Mouse (Mus musculus): ENCODE measurements around the gene Zbtb32. TPM values are rescaled to one million over a fixed set of nuclear protein-coding genes. Genes with fewer than 3 reads are reported as not detected.

Zbtb32 gene
- total RNA-seq, 2 experiments from 2014 or later = not detected

GRCm38 (mm10) chr7:30604424-30604823, 5.7 kb upstream of the Zbtb32 start:
- DNase-seq (ENCODE audit: low spot score in 2 of 2) = no peak
- intact Hi-C loops (cut with DNase I) = no loop called here

DNA sequence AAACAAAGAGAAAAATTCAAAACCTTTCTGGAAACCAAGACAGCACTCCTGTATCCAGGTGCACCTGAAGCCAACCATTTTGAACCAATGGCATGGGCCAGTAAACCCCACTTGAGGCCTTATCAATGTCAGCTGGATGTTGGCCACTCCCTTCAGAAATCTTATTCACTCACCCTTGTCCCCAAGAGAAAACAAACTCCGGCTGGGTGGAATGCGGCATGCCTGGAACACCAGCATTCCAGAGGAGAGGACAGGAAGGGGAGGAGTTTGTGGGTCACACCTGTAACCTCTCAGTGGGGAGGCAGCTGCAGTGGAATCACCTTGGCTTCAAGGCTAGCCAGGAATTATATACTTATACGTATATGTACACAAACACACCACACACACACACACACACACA, 3.9 kb upstream of the Zbtb32 start:
- no peak for DNase-seq (ENCODE audit: low spot score in 2 of 2)
- intact Hi-C loops (cut with DNase I) = no loop called here

- intact Hi-C loops (cut with DNase I) = no loop called here
- DNase-seq (ENCODE audit: low spot score in 2 of 2) = no peak
Observed at GRCm38 (mm10) chr7:30600651-30601050, 1.9 kb upstream of the Zbtb32 start.

DNA sequence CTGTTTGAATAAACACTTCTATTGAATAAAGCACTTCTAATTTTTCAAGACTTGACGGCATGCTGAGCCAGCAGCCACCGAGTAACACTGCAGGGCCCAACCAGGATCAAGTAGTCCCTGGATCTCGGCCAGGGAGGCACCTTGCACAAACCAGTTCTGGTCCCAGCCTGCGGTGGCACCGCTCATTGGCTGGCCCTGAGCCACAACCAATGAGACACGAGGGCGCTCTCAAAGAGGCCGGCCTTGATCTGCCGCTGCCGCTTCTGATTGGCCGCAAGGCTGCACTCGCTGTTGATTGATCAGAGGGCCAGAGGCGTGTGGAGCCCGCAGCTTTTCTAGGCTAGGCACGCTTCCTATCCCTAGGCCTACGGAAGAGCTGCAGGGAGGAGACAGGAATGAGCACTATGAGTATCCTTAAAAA, 1.2 kb upstream of the Zbtb32 start:
- intact Hi-C loops (cut with DNase I) = no loop called here
- DNase-seq (ENCODE audit: low spot score in 2 of 2) = peak; percentile 87

DNA sequence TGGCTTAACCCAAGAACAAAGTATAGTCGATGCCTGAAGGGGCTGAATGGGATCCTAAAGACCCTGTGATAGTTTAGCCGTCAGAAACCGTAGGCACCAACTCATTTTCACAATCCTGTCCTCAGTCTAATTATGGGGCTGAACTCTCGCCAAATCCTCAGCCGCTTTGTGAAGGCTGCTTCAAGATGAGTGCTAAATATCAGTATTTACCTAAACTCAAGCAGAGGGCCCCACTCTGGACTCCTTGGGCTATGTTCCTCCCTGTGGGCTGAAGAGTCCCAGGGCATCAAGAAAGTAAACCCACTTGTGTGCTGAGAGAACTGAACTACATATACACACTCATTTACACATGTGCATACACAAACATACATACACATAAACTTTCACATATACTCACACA, 1.9 kb downstream of the Zbtb32 start:
- intact Hi-C loops (cut with DNase I) = no loop called here
- no peak for DNase-seq (ENCODE audit: low spot score in 2 of 2)

GRCm38 (mm10) chr7:30596093-30596492, 2.6 kb downstream of the Zbtb32 start:
- intact Hi-C loops (cut with DNase I) = no loop called here
- no peak for DNase-seq (ENCODE audit: low spot score in 2 of 2)

DNA sequence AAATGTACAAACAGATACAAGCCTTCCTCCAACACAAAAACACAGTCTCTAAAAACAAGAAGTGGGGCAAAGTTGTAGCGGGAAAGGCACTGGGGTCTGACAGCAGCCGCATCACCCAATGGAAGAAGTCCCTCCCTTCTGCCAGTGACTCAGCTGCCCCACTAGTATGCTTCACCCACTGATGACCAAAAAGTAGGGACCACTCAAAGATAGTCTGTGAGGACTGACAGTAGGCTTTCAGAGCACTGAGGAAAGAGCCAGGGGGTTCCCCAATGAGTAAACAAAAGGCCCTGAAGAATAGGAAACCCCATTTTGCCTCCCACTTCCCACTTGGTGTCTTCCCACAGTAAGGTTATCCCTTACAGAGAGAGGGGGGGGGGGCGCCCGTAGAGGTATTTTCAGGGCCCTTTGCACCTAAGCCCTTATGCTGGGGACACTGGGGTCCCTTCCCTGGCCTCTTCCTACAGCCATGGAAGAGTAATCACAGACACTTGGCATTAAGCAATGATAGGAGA, 4.1 kb downstream of the Zbtb32 start:
- no peak for DNase-seq (ENCODE audit: low spot score in 2 of 2)
- intact Hi-C loops (cut with DNase I) = no loop called here

DNA sequence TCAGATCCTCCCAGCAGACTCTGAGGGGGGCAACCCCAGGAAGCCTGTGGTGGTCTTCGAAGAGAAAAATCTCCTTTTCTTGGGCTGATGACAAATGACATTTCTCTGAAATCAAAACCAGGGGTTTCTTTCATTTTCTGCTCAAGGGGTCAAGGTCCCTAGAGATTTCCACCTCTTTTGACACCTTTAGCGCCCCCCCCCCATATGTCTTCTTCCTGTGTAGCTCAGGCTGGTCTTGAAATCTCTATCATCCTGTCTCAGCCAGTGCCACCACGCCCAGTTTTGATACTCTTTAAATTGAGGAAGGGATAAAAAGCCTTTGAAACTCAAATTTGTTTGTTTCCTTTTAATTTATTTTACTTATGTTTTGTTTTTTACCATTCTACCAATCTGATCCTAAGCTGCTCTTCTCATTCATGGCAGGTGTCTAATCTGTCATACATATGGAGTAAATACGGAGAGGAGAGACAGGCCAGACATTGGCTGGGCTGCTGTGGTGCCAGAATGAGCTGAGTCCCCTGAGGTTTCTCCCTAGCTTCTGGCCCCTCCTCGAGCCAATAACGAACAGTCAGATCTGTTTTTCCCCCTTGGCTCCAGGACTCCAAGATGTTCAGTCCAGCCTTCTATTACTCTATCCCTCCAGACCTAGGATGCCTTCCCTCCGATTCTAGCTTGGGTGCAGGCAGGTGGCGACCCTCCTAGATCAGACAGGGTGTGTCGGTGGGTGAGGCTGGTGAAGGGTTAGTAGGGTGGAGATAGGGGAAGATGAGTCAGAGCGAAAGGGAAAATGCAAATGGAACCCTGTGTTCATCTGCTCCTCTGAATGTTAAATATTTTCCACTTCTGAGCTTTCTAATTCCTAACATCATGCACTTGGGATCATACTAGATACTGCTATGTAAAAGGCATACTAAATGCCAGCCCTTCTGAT, 4.9 kb downstream of the Zbtb32 start:
- DNase-seq (ENCODE audit: low spot score in 2 of 2) = no peak
- intact Hi-C loops (cut with DNase I) = no loop called here

DNA sequence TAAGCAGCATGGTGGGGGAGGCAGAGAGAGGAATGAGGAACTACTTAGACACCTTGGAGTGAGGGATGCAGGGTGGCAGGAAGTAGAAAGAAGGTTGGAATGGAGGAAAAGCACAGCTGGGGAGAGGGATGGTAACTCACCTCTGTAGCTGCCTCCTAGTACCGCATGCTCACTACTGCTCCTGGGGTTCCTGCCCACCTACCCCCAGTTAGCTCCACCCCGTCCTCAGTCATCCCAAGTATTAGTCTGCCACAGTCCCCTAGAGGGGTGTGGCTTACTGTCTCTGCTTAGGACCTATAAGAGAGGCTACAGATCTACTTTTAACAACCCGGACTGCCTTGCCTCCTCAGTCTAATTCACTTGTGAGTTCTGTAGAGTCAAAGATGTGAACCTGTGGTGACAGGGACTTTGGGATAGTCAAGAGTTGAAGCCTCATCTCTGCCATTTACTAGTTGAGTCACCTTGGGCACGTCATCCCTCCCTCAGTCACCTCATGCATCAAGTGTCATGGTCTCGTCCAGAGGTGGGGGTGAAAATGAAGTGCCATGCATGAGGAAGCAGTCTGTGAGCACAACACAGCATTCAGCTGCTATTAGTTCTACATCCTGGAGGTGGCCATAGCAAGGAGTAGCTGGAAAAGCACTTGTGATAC, 5.8 kb downstream of the Zbtb32 start:
- intact Hi-C loops (cut with DNase I) = no loop called here
- DNase-seq (ENCODE audit: low spot score in 2 of 2) = no peak

- no peak for DNase-seq (ENCODE audit: low spot score in 2 of 2)
- intact Hi-C loops (cut with DNase I) = no loop called here
Observed at GRCm38 (mm10) chr7:30591605-30591951, 7.1 kb downstream of the Zbtb32 start.

GRCm38 (mm10) chr7:30590927-30591604, 7.6 kb downstream of the Zbtb32 start:
- intact Hi-C loops (cut with DNase I) = no loop called here

GRCm38 (mm10) chr7:30589435-30590301, 9.0 kb downstream of the Zbtb32 start:
- intact Hi-C loops (cut with DNase I) = loop anchor here (1.0 to 2.0 kb wide), 2 partner anchors 24 to 27 kb away; partner anchors contain the start of genes Gm49396, Psenen and U2af1l4
- DNase-seq (ENCODE audit: low spot score in 2 of 2) = peak in 1 of 2 experiments; percentile 78

More at GRCm38 (mm10) chr7:30590927-30591604, 7.6 kb downstream of the Zbtb32 start:
- DNase-seq (ENCODE audit: low spot score in 2 of 2) = no peak

DNA sequence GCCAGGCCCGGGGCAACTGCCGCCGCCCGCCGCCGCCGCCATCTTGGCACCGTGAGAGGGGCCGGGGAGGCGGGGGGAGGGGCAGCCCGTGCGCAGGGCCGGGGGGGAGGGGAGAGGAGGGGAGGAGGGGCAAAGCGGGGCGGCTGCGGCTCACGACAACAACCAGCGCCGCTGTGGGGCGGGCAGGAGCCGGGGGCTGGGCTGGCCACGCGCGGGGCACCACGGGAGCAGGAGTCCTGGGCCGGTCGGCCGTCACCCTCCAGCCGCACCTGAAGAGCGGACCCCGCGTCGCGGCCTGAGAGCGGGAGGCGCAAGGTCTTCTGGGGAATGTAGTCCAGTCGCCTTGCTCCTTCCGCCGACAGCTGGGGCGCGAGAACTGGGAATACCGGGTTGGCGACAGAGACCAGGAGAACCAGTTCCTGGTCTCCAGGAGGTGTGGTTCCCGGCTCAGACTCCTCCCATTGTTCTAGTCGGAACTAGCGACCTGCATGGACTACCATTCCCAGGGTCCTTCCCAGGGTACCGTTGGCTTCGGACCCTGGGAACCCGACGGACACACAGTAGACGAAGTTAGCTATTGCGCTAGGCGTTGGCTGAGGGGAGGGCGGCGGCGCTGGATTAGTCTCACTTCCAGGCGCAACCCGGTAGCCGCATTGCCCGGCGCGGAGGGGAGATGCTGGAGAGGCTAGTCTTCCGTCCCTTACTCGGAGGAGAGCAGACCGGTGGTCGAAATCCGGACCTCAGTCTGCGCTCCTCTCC, 9.9 kb downstream of the Zbtb32 start, which contains the start of gene Kmt2b:
Kmt2b (minus strand) TSS at position 51 of the 759 bp plus-strand sequence.
- DNase-seq (ENCODE audit: low spot score in 2 of 2) = peak; percentile 98
- intact Hi-C loops (cut with DNase I) = loop anchor here (1.0 to 2.0 kb wide), 2 partner anchors 24 to 26 kb away; partner anchors contain the start of genes Gm49396, Psenen and U2af1l4

DNA sequence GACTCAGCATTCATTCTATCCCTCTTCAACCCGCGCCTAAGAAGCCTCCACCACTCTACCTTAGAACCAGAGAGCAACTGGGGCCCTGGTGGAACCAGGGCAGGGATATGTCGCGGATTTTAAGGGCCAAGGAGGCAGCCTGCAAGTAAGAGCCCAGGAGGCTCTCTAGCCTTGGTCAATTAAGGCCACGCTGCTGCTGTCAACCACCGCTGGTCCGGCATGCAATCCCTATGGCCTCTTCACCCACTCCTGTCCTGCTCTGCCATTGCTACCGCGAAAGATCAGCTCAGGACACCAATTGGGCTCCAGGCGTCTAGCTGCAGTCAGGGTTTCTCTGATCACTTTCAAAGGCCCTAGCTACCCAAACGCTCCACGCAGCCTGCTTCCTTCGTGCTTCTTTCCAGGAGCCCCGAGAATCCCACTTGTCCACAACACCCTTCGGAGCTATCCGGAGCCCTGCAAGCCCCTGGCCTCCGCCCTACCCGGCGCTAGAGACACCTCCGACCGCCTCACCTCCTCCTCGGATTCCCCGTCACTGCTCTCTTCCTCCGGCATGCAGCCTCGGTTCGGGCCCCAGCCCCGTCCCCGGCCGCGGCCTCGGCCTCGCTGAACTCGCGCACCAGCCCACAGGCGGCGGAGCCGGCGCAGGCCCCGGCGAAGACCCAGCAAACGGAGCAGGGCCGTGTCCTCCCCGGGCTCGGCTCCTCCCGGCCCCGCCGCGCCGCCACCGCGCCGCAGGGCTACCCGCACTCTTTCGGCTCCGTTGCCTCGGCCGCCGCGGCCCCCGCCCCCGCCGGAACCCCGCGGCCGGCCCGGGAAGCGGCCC, 10.7 kb downstream of the Zbtb32 start:
- DNase-seq (ENCODE audit: low spot score in 2 of 2) = peak in 1 of 2 experiments; percentile 64
- intact Hi-C loops (cut with DNase I) = loop anchor here (2.0 kb wide), 1 partner anchor 25 kb away; the partner anchor contains the start of genes Gm49396, Psenen and U2af1l4

DNA sequence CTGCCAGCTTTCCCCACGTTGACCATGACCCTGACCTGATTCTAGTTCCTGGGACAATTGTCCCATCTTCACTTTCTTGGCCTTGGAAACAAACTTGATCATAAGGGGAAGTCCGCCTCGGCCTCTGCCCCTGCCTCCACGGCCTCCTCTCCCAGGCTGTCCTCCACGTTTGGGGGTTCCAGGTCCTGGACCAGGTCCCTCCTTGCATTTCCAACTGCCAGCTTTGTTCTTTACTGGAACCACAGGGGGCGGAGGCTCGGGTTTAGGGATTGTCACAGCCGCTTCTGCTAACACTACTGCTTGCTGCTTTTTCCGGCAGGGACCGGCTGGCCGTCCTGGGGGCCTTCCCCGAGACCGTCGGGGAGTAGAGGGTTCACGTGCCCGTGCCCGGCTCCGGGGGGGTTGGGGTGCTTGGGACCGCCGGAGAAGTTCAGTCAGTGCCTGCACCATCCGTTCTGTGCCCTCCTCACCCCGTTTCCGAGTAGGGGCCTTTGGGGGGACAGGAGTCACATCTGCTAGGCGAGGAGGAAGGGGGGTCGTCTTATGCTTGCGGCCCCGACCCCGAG, 12.2 kb downstream of the Zbtb32 start:
- intact Hi-C loops (cut with DNase I) = no loop called here
- no peak for DNase-seq (ENCODE audit: low spot score in 2 of 2)

GRCm38 (mm10) chr7:30585170-30585569, 13.5 kb downstream of the Zbtb32 start:
- intact Hi-C loops (cut with DNase I) = no loop called here
- DNase-seq (ENCODE audit: low spot score in 2 of 2) = no peak

- intact Hi-C loops (cut with DNase I) = no loop called here
- DNase-seq (ENCODE audit: low spot score in 2 of 2) = no peak
Observed at GRCm38 (mm10) chr7:30584339-30584738, 14.4 kb downstream of the Zbtb32 start.
